Mouse (Mus musculus): ENCODE measurements around the gene Gm20905. TPM values are rescaled to one million over a fixed set of nuclear protein-coding genes. Genes with fewer than 3 reads are reported as not detected.

Gm20905 gene
- total RNA-seq (2023) = not detected

GRCm38 (mm10) chrY:37259503-37259902 is at the start of gene Gm20905:
TSS of gene Gm20905 (minus strand) at chrY:37259603.

